Mouse (Mus musculus) stomach, embryonic 14.5 days (tissue): ENCODE results near the gene Morn3. TPM values are rescaled to one million over a fixed set of nuclear protein-coding genes. Genes with fewer than 3 reads are reported as not detected.

Experiments
- ATAC-seq: fragments of 200-750 bp; cut with Nextera tagmentation; 2 replicates; pipeline ENCODE4 v1.8.0; 2017; ENCODE audit warnings: low read depth, moderate TSS enrichment; ENCODE audit not compliant: insufficient number of reproducible peaks, insufficient read depth, low FRiP score
- H3K27ac ChIP-seq: fragments of 300-500 bp; sonication (generic); 2 replicates; pipeline ENCODE4 v1.5.1; 2014; ENCODE audit warnings: mild to moderate bottlenecking, low read length, moderate library complexity, mixed read lengths
- H3K27me3 ChIP-seq: fragments of 300-500 bp; sonication (generic); 2 replicates; pipeline ENCODE4 v1.6.1; 2014; ENCODE audit warnings: low read length, control low read depth, mixed read lengths; ENCODE audit not compliant: control insufficient read depth, insufficient read depth
- H3K36me3 ChIP-seq: fragments of 300-500 bp; sonication (generic); 2 replicates; pipeline ENCODE4 v1.6.1; 2014; ENCODE audit warnings: mild to moderate bottlenecking, control low read depth, low read length, moderate library complexity, mixed read lengths; ENCODE audit not compliant: control insufficient read depth, insufficient read depth
- H3K4me1 ChIP-seq: fragments of 300-500 bp; sonication (generic); 2 replicates; pipeline ENCODE4 v1.6.1; 2014; ENCODE audit warnings: low read length, control low read depth, mixed read lengths; ENCODE audit not compliant: control insufficient read depth, insufficient read depth
- H3K4me2 ChIP-seq: fragments of 300-500 bp; sonication (generic); replicated peaks from 2 replicates; pipeline ENCODE4 v1.6.1; 2014; ENCODE audit warnings: low read depth, low read length, control low read depth
- H3K4me3 ChIP-seq: fragments of 300-500 bp; sonication (generic); 2 replicates; pipeline ENCODE4 v1.5.1; 2014; ENCODE audit warnings: low read depth, low read length, control low read depth
- H3K9ac ChIP-seq: fragments of 300-500 bp; sonication (generic); replicated peaks from 2 replicates; pipeline ENCODE4 v1.6.1; 2014; ENCODE audit warnings: low read depth, mild to moderate bottlenecking, control low read depth, low read length, moderate library complexity, mixed read lengths
- H3K9me3 ChIP-seq: fragments of 300-500 bp; sonication (generic); 2 replicates; pipeline ENCODE4 v1.6.1; 2016; ENCODE audit warnings: low read depth, low read length, control low read depth; ENCODE audit not compliant: control insufficient read depth
- WGBS: fragments of 180-500 bp; shearing (Covaris S2); extraction: QIAGEN DNeasy Blood & Tissue Kit; methylation state at CpG from one replicate; pipeline ENCODE4 v1.1.7; 2014; 5-methylcytosine and 5-hydroxymethylcytosine counted together
- polyA plus RNA-seq: library from polyadenylated mRNA; unstranded; fragments of >200 nt; fragmentation: Nextera tagmentation; extraction: Ambion mirVana; gene quantifications from 2 replicates; pipeline ENCODE4 v1.2.1, GENCODE M21; 2014

Gene Morn3
- polyA plus RNA-seq, 1 experiment from 2014 or later: not detected

GRCm38 (mm10) chr5:123051736-123052135 lies 4.9 kb upstream of the Morn3 start:
- WGBS: 74% methylated on average over 5 of the region's 5 CpGs
- no peaks in the 10 kb centered on the region for H3K27me3 ChIP-seq
- no peak overlapping the region for H3K4me3 ChIP-seq
- H3K4me2 ChIP-seq: no peak overlapping the region
- peaks cover 6% of the 10 kb centered on the region; the same call in 1 of the 2 replicates for H3K4me1 ChIP-seq
- no peaks in the 10 kb centered on the region for H3K36me3 ChIP-seq
- no peaks in the 10 kb centered on the region for H3K9me3 ChIP-seq
- no peak overlapping the region for H3K27ac ChIP-seq
- no peak overlapping the region for H3K9ac ChIP-seq
- ATAC-seq: no peak

GRCm38 (mm10) chr5:123050918-123051317 lies 4.1 kb upstream of the Morn3 start:
- Histone ChIP-seq H3K4me1 (peaks cover 6% of the 10 kb centered on the region; the same call in 1 of the 2 replicates), H3K9me3 (no peaks in the 10 kb centered on the region), H3K4me2 (no peak overlapping the region), H3K27ac (no peak overlapping the region), H3K4me3 (no peak overlapping the region), H3K36me3 (no peaks in the 10 kb centered on the region), H3K27me3 (no peaks in the 10 kb centered on the region), H3K9ac (no peak overlapping the region)
- no peak for ATAC-seq
- WGBS: 87% methylated on average over 9 of the region's 9 CpGs

GRCm38 (mm10) chr5:123049271-123049670 lies 2.5 kb upstream of the Morn3 start:
- Histone ChIP-seq H3K4me2 (peak overlapping the region; percentile 43), H3K9ac (peak overlapping the region; percentile 30; the same call in 1 of the 2 replicates), H3K27ac (no peak overlapping the region), H3K36me3 (no peaks in the 10 kb centered on the region), H3K4me3 (no peak overlapping the region), H3K27me3 (no peaks in the 10 kb centered on the region), H3K4me1 (peaks cover 6% of the 10 kb centered on the region; the same call in 1 of the 2 replicates), H3K9me3 (no peaks in the 10 kb centered on the region)
- 7% methylated on average over 12 of the region's 12 CpGs for WGBS
- peak; percentile 54; the same call in 1 of the 2 replicates for ATAC-seq

- H3K27ac ChIP-seq: no peak overlapping the region
- H3K9me3 ChIP-seq: no peaks in the 10 kb centered on the region
- 26% methylated on average over 9 of the region's 9 CpGs for WGBS
- no peak for ATAC-seq
- peaks cover 6% of the 10 kb centered on the region; the same call in 1 of the 2 replicates for H3K4me1 ChIP-seq
- H3K36me3 ChIP-seq: no peaks in the 10 kb centered on the region
- H3K9ac ChIP-seq: no peak overlapping the region
- no peak overlapping the region for H3K4me2 ChIP-seq
- H3K4me3 ChIP-seq: no peak overlapping the region
- H3K27me3 ChIP-seq: no peaks in the 10 kb centered on the region
Observed at GRCm38 (mm10) chr5:123045561-123046295, 1.1 kb downstream of the Morn3 start.

DNA sequence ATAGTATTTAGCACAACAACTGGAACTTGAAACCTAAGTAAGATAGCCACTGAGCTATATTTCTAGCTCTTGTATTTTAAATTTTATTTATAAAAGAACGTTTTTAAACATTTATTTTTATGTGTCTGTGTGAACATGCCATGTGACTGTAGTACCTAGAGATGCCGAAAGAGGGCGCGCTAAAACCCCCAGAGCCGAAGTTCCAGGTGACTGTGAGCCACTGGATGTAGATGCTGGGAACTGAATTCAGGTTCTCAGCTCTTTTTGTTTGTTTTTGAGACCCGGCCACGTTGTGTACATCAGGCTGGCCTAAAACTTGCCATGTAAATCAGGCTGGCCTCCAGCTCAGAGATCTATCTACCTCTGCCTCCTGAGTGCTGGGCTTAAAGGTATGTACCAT lies 3.0 kb downstream of the Morn3 start:
- H3K9me3 ChIP-seq: no peaks in the 10 kb centered on the region

GRCm38 (mm10) chr5:123040796-123041195 lies 6.0 kb downstream of the Morn3 start:
- H3K36me3 ChIP-seq: no peaks in the 10 kb centered on the region
- ATAC-seq: no peak
- 50% methylated on average over 7 of the region's 7 CpGs for WGBS
- no peak overlapping the region for H3K9ac ChIP-seq
- H3K27ac ChIP-seq: no peak overlapping the region; the same call in 1 of the 2 replicates
- H3K4me2 ChIP-seq: no peak overlapping the region
- no peaks in the 10 kb centered on the region for H3K27me3 ChIP-seq
- no peaks in the 10 kb centered on the region for H3K4me1 ChIP-seq
- H3K9me3 ChIP-seq: no peaks in the 10 kb centered on the region
- H3K4me3 ChIP-seq: no peak overlapping the region

More for the DNA sequence above, 3.0 kb downstream of the Morn3 start:
- no peaks in the 10 kb centered on the region for H3K36me3 ChIP-seq
- H3K27ac ChIP-seq: no peak overlapping the region
- no peak overlapping the region for H3K9ac ChIP-seq
- no peak overlapping the region for H3K4me3 ChIP-seq
- ATAC-seq: no peak
- H3K27me3 ChIP-seq: no peaks in the 10 kb centered on the region
- 20% methylated on average over 7 of the region's 7 CpGs for WGBS
- H3K4me2 ChIP-seq: no peak overlapping the region
- H3K4me1 ChIP-seq: no peaks in the 10 kb centered on the region

DNA sequence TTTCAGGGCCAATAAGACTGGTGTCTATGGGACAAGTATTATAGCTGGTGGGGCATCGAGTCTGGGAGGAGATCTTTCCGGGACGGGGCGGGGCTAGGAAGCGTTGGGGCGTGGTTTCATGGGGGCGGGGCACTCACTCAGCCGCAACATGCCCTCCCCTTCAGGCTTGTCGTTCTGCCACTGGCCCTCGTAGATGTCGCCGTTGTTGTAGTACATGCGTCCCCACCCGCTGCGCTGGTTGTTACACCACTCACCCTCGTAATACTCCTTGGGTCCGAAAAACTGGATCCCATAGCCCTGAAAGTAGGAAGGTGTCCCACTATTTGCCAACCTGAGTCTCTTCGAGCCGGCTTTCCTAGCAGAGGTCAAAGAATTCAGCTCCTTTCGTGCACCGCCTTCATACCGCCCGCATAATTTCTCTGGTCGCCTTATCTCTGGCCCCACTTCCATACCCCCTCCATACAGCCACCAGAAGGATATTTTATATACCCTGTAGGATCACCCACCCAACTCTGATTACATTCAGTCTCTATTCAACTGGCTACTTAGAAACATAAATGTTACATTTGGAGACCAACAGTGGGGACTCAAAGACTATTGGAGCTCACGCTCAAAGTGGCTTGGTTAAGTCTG lies 7.6 kb downstream of the Morn3 start:
- WGBS: 4% methylated on average over 25 of the region's 25 CpGs
- no peaks in the 10 kb centered on the region for H3K36me3 ChIP-seq
- H3K27ac ChIP-seq: no peak overlapping the region
- H3K9me3 ChIP-seq: no peaks in the 10 kb centered on the region
- no peak overlapping the region; the same call in 1 of the 2 replicates for H3K9ac ChIP-seq
- no peaks in the 10 kb centered on the region for H3K4me1 ChIP-seq
- peak overlapping the region; percentile 27 for H3K4me3 ChIP-seq
- peak overlapping the region; percentile 57 for H3K4me2 ChIP-seq
- peak; percentile 59; the same call in 1 of the 2 replicates for ATAC-seq
- H3K27me3 ChIP-seq: no peaks in the 10 kb centered on the region

DNA sequence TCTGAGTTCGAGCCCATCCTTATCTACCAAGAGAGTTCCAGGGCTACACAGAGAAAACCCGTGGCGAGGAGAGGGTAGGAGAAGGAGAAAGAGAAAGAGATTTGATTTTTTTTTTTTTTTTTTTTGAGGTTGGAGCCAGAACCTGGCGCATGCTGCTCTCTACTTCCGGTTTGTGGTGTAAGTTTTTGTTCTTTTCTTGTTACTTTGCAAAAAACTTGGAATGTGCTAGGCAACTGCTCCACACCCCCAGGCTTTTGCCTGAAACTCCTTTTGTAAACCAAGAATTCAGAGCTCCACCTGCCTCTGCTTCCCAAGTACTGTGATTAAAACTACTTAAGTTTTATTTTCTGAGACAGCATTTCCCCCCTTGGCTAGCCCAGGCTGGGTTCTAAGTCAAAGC lies 8.7 kb downstream of the Morn3 start:
- no peaks in the 10 kb centered on the region for H3K9me3 ChIP-seq
- 85% methylated on average over 5 of the region's 5 CpGs for WGBS
- no peaks in the 10 kb centered on the region for H3K27me3 ChIP-seq
- no peak overlapping the region for H3K4me2 ChIP-seq
- H3K36me3 ChIP-seq: no peaks in the 10 kb centered on the region
- no peaks in the 10 kb centered on the region for H3K4me1 ChIP-seq
- H3K9ac ChIP-seq: no peak overlapping the region
- no peak overlapping the region for H3K27ac ChIP-seq
- H3K4me3 ChIP-seq: no peak overlapping the region
- ATAC-seq: no peak
